Mouse (Mus musculus) ovary, postnatal 10 days (tissue): ENCODE data around the gene E2f8.

ENCODE experiments used
- DNase-seq: peaks from one replicate; pipeline ENCODE4 v3.0.0; 2022; ENCODE audit warnings: low spot score

E2f8 gene

DNA sequence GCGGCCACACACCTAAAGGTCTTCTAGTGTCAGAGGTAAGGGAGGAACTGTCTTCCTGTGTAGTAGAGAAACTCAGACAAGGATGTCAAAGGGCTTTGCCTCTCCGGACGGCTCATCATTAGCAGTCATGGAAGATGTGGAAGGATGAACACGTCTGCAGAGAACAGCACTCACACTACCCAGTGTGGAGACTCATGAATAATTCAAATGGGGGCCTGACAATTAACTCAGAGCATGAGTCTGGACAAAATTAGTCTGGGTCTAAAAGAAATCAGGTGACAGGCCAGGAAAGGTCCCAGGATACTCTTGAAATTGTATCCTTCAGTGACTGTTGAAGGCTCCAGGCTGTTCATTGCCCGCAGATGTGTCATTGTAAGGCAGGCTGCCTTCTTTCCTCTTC lies 9.6 kb upstream of the E2f8 start:
- no peak for DNase-seq

- DNase-seq = no peak
Measured at GRCm38 (mm10) chr7:48888751-48889150, 7.4 kb upstream of the E2f8 start.

DNA sequence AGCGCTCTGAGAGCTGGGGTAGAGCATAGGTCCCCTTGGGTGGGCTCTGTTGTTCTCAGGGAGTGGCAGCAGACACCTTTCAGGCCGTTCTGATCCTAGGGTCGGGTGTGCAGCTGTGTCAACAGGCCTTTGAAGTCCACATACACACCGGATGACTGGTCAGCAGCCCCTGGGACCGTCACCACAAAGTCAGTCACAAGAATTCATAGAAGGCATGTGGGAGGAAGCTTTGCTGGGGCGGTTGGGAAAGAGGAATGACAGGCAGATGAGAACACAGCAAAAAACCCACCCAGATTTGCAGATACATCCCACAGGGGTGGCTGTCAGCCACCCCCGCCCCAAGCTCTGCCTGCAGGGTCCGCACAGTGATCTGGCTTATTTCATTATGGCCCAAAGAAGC lies 6.6 kb upstream of the E2f8 start:
- no peak for DNase-seq

DNA sequence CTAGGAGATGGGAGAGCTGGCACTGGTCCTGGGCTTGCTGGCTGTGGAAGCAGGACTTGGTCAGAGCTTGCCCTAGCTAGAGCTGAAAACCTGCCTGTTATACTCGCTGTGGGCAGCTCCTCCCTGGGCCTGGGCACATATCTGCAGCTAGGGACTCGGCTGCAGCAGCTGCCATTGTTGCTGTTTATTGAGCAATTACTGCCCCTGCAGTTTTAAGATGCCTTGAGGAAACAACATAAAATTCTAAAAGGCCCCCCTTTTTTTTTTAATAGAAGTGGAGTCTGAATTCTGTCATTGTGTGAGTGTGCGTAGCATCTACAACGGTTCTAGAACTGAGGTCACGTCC lies 2.8 kb upstream of the E2f8 start:
- DNase-seq = no peak

DNA sequence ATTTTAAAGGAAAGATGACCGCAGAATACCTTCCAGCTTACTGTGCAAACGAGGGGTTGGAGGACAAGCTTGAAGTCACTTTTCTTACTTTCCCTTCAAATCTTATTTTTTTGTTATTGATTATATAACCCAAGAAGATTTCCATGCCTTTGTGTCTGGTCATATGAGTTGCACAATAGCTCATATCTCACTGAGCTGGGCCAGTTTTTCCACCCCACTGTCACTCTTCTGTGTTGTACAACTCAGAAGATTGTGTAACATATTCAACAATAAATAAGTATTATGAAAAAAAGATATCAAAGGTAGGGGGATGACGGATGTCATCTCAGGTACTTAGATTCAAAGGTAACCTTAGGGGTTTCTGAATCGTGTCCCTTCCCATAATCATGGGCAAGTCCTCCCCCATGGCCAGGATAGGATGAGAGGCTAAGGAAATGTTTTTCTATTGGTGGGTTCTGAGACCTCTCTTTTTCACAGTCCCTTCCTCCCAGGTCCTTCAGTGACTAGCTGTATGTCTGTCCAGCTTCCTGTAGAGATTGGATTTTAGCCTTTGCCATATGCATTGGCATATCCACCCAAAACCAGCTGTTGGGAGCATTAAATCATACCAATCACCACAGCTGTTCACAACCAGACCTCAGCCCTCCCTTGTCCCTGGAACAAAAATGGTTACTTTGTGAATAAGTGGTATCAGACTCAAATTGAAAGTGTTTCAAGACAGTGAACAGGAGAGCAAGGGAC lies 2.3 kb upstream of the E2f8 start:
- no peak for DNase-seq

DNA sequence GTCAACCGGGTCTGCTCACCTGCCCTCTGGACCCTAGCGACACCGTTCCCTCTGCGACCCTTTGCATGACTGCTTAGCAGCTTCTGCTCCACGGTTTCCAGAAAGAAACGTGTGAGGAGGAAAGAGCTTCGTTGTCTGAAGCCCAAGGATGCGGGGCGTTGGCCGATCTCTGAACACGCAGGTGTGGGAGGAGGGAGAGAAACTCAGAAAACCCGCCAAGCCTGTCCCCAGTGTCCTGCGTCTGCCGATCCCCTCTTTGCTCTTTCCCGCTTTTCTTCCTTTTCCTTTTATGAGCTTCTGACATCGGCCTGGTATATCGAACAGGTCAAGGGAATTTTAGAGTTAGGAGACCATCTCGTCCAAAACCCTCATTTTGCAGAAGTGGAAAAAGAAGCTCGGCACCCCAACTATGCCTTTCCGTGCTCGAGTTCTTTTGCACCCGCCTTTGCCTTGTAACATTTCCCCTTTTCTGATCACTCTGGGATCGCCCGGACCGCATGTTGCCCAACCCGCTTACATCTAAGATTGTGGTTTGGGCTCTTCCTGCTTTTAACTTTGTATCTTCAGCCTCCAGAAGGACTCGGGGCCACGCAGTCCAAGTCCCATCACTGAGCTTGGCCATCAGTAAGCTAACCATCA lies 694 bp upstream of the E2f8 start:
- DNase-seq = no peak

DNA sequence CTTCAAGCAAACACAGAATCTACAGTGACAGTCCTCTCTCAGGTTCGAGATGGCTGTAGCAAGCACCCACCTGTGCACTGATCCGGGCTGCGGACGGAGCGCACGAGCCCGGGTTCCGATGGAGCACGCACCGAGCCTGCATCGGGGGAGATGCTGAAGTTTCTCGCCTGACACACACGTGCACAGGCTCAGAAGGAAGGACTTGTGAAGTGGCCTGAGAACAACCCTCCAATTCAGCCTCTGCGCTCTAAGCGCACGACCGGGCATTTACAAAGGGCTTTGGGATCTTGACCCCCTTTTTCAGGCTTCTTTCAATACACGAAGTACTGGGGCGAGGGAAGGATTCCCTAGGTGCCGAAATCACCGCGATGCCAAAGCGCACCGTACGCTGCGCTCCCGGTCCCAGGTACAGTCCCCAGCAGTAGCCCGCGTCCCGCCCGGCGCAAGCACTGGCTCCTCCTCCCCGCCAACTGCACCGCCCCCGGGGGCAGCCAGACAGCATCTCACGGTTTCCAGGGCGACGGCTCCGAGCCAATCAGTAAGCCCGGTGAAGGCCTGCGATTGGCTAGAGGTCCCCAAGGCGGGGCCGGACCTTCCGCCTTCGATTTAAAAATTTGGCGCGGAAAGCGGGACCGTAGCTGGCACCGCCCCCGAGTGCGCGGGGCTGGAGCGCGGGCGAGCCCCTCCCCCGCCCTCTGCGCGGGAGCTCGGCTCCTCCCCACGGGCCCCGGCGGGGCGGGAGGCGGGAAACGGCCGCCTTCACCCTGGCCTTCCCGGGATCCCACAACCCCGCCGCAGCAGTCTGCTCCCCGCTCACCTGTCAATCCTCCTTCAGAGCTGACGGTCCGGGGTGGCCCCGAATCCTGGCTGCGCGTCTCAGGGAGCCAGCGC lies 560 bp downstream of the E2f8 start:
- peak; percentile 91 for DNase-seq

- DNase-seq = no peak
Measured at GRCm38 (mm10) chr7:48879574-48879973, 1.8 kb downstream of the E2f8 start.

- no peak for DNase-seq
Measured at GRCm38 (mm10) chr7:48877786-48878390, 3.5 kb downstream of the E2f8 start.

GRCm38 (mm10) chr7:48876526-48876925 lies 4.9 kb downstream of the E2f8 start:
- DNase-seq = no peak

- DNase-seq = no peak
Measured at GRCm38 (mm10) chr7:48875096-48875495, 6.3 kb downstream of the E2f8 start.

GRCm38 (mm10) chr7:48871292-48871691 lies 10.1 kb downstream of the E2f8 start:
- no peak for DNase-seq

- no peak for DNase-seq
Measured at GRCm38 (mm10) chr7:48870579-48871180, 10.7 kb downstream of the E2f8 start.

- DNase-seq = no peak
Measured at GRCm38 (mm10) chr7:48870144-48870543, 11.3 kb downstream of the E2f8 start.

DNA sequence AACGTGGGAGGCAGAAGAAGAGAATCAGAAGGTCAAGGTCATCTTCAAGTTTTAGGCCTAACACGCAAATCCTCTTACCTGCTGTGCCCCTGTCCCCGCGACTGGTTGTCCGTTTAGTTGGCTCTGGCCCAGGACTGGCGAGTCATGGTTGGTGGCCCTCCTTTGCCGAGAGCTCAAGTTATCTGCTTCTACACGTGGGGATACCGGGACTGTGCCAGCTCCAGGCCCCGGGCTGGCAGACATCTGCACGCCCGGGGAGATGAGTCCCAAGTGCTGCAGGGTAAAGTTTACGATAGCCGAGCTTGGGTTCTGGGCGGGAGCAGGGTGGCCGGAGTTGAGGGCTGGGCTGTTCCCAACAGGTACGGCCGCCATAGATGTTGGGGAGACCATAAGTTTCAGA lies 13.8 kb downstream of the E2f8 start:
- DNase-seq = no peak

GRCm38 (mm10) chr7:48864671-48865458 lies 16.5 kb downstream of the E2f8 start:
- DNase-seq = no peak

DNA sequence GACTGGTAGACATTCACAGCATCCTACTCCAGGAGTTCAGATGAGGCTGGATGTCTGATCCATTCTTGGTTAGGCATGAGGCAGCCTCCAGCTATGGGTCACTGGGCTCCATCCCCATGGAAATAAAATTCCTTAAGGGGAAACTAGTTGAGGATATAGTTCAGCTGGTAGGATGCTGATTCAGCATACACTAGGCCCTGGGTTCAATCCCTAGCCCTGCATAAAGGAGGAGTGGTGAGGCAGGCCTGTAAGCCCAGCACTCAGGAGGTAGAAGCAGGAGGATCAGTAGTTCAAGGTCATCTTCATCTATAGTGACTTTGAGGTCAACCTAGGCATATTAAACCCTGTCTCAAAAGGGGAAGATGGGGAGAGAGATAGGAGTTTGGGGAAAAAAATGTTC lies 17.2 kb downstream of the E2f8 start:
- no peak for DNase-seq

DNA sequence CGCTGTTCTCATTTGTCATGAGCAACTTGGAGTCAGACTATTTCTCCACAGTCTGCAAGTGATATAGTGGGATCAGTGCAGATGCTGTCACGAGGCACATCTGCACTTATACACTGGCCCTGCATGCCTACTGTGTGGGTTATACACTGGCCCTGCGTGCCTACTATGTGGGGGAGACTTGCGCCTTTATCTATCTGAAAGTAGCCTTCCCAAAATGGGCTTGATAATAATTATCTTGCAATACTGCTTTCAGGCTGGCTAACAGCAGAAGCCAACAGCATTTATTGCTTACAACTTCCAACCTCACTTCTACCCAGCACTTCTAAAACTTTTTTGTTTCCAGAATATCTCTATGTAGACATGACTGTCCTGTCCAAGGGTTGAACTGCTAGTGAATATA lies 19.6 kb downstream of the E2f8 start:
- no peak for DNase-seq

GRCm38 (mm10) chr7:48860948-48861347 lies 20.4 kb downstream of the E2f8 start:
- no peak for DNase-seq

DNA sequence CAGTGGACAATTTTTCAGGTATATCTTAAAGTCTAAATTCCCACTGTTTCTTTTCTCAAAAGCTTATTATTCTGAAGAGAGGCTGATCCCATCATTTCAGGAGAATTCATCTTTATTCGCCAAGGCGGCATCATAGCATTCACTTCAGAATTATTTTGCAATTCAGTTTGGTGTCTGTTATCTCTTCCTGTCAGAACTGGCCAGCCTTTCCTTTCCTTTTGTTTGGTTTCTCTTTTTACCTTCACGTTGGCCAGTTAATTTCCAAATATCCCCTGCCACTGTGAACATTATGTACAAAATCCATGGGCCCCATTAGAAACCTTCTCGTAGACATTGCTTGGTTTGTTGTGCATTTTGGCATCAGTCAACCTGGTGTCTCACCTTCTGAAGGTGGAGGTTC lies 22.0 kb downstream of the E2f8 start:
- no peak for DNase-seq

- DNase-seq = no peak
Measured at GRCm38 (mm10) chr7:48858257-48858656, 23.1 kb downstream of the E2f8 start.
